Mouse (Mus musculus) heart, adult 2 months (tissue): ENCODE results near the gene Nectin1.

Source experiments
- CTCF ChIP-seq: fragments of 200-600 bp; IDR thresholded peaks from 2 replicates; pipeline ENCODE4 v1.8.1; 2022; ENCODE audit warnings: antibody characterized with exemption, mild to moderate bottlenecking, moderate library complexity
- EP300 ChIP-seq: fragments of 200-500 bp; IDR thresholded peaks from 2 replicates; pipeline ENCODE4 v1.6.1; 2011; ENCODE audit warnings: low read depth, low read length, control low read depth; ENCODE audit not compliant: insufficient read depth
- POLR2A ChIP-seq: fragments of 200-500 bp; IDR thresholded peaks from 2 replicates; pipeline ENCODE4 v1.6.1; 2011; ENCODE audit warnings: mild to moderate bottlenecking, low read depth, low read length, control low read depth; ENCODE audit not compliant: insufficient read depth

GRCm38 (mm10) chr9:43842921-43843577, 99.3 kb downstream of the Nectin1 start:
- no peak for TF ChIP-seq POLR2A
- TF ChIP-seq CTCF: no peak
- no peak for TF ChIP-seq EP300
